Mouse (Mus musculus): ENCODE measurements around the gene Iqschfp.
"Not testable (repeated sequence)": the region's sequence is repeated elsewhere in the genome, so short reads cannot be mapped to it uniquely, and the experiment has no call there.

Gene Iqschfp

DNA sequence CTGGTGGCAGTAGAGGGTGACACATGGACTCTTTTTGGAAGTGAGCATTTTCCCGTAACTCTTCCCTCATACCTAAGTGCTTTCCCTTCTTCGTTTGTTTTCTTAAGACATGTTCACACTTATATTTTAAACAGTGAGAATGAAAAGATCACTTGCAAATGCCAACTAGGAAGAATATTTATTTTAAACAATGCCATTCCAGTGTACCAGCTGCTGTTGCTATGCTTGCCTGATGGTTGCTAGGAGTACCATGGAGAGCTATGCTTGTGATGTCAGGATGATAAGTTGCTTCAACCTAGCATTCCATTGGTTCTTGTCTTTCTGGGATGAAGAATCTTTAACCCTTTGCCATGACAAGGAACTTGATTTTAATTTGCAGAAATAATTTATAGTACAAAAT, 193.0 kb downstream of the Iqschfp start:
- no peak for DNase-seq

DNA sequence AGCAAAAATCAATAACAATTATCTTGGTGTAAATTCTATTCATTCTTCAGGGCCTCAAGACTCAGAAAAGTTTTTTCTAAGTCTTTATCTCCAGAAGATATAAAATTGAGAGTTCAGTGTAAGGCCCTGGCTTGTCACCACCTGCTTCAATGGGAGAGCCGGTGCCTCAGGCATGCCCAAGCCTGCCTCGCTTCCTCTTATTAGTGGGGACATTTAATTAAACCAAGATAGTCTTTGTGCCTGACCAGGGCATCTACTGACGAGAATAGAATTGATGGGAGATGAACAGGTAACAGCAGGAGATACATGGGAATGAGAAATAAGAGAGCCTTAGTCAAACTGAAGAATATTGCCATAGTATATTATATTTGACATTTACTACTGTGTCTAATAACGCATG, 200.1 kb downstream of the Iqschfp start:
- no peak for DNase-seq

GRCm38 (mm10) chr3:68096724-68097431, 204.8 kb downstream of the Iqschfp start:
- no peak for DNase-seq

DNA sequence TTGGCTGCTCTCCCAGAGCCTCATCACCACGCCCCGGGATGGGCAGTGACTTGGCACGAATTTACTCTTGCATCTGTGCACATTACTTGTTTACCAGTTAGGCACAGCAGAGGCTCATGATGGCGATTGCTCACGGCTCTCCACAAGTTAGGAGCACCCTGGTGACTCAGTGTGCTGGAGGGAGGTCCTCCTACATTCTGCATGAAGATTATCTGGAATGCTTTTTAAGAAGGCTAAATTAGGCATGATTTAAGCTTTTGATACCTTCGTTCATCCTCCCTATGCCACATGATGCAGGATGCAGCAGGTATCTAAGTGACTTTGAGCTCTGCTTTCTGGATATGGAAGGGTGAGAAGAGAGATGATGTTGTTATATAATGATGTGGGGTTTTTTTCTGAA, 207.5 kb downstream of the Iqschfp start:
- not testable (repeated sequence) for DNase-seq

- peak; percentile 1 to 22 for DNase-seq
Measured at GRCm38 (mm10) chr3:68101343-68101742, 209.3 kb downstream of the Iqschfp start.

GRCm38 (mm10) chr3:68105081-68105685, 213.2 kb downstream of the Iqschfp start:
- DNase-seq = no peak

DNA sequence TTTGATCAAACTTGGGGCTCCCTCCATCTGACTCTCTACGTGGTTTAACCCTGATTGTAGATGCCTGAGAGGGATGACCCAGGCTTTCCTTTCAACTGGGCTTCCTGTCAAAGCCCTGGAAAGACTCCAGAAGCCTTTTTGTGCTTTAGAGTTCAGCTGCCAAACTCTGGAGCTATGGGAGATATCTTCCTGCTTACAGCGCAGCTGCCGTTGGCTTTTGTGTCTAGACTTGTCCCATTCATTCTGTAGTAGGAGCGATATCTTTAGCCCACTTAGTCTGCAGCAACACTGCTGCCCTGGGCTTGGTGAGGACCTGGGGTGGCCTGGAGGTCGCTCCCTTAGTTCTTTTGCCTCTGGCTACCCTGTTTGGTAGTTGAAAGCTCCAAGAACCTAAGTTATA, 229.3 kb downstream of the Iqschfp start:
- peak; percentile 20 to 34 for DNase-seq

GRCm38 (mm10) chr3:68126284-68126856, 234.3 kb downstream of the Iqschfp start:
- DNase-seq = no peak

DNA sequence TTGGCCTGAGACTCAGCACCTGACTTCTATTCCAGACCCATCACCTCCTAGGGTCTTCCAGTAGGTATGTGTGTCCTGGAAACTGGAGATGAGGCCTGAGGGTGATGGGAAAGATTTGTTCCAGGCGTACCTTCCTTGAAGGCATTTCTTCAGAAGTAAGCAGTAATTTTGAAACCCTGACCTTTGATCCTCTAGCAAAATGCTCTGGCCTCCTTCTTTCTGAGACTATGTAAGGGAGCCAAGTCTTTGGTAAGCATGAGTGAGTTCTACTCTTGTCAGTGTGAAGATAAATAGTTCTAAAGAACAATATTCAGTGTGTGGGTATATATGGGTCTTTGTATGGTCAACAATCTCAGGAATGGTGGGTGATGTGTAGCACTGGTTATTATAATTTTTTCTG, 238.4 kb downstream of the Iqschfp start:
- no peak for DNase-seq

- DNase-seq = no peak
Measured at GRCm38 (mm10) chr3:68138833-68139627, 247.0 kb downstream of the Iqschfp start.

GRCm38 (mm10) chr3:68150688-68151087, 258.7 kb downstream of the Iqschfp start:
- DNase-seq = no peak

DNA sequence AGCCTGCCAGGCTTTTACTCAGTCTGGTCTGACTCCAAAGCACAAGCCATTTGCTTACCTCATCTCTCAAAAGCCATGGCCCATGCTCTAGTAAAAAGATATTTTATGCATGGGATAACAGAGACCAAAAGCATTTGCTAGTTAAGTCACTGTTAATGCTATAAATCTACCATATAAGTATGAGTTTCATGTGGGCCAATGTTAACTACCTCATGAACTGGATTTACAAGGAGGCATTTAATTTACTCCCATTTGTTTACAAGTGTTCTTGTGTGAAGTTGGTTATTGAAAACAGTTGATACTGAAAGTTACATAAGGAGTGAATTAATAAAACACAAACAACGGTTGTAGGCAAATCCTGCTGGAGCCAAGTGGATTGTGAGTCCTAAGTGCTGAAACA, 268.1 kb downstream of the Iqschfp start:
- DNase-seq = no peak

- no peak for DNase-seq
Measured at GRCm38 (mm10) chr3:68160760-68161159, 268.7 kb downstream of the Iqschfp start.

DNA sequence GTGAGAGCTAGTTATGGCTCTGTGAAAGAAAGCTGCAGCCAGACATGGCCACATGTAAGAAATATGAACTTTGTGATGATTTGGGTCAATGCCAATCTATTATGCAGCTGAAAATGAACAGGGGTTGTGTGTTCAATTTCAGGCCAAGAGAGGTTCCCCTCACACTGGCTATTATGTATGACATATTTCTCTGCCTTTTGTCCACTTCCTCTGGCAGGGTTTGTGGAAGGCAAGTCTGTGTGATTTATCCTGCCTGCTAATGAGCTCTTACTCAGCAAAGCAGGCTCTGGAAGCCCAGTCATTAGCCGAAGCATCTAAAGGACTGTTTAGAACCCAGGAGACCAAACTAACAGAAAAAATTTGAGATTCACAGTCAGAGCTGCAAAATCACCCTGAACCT, 286.2 kb downstream of the Iqschfp start:
- DNase-seq = no peak

DNA sequence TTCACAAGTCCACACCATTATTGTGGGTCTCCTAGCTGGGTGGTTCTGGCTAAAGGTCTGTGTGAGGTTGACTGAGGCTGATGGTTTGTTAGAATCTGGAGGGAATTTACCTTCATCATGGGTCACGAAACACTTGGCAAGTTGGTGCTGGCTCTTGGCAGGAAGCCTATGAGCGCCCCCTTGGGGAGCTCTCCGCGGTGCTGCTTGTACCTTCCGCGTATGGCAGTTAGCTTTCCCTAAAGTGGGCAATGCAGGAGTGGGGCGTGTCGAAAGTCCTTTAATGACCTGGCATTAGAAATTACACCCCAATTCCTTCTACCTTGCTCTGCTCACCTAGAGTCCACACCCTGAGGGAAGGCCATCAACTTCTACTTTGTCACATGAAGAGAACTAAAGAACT, 295.4 kb downstream of the Iqschfp start:
- peak in 1 of 2 experiments; percentile 18 for DNase-seq

GRCm38 (mm10) chr3:68189100-68189499, 297.1 kb downstream of the Iqschfp start:
- no peak for DNase-seq

DNA sequence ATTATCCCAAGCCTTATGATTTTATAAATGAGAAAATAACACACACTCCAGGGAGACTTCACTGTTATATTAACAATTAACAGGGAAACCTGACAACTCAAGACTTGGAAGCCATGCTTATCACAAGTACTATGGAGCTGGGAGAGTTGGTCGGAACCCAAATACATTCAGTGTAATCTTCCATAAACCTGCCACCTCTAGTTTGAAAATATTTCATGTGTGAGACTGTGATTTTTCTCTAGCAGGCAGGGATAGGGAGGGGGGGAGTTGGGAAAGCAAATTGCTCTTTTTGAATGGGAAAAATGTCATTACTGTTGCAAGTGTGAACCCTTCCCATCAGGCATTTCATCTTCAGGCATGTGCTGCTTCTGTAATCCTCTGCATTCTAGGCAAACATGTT, 304.9 kb downstream of the Iqschfp start:
- no peak for DNase-seq

DNA sequence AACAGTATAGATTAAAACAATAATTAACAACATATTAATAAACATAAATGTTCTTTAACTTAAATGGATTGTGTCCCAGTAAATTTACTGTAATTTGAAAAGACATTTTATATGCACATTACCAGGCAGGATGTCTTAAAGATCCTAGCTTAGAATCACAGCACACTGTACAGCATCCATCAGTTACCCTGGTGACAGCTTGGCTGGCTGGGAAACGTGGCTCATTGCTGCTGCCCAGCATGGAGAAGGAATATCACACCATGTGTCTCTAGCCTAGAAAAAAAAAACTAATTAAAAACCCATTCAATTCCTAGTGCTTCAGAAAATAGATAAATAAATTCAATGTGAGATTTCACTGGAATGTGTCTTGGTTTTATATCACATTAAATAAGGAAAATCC, 309.2 kb downstream of the Iqschfp start:
- peak; percentile 54 to 55 for DNase-seq

- DNase-seq = no peak
Measured at GRCm38 (mm10) chr3:68202162-68202902, 310.3 kb downstream of the Iqschfp start.

- DNase-seq = no peak
Measured at GRCm38 (mm10) chr3:68203934-68204467, 312.0 kb downstream of the Iqschfp start.

DNA sequence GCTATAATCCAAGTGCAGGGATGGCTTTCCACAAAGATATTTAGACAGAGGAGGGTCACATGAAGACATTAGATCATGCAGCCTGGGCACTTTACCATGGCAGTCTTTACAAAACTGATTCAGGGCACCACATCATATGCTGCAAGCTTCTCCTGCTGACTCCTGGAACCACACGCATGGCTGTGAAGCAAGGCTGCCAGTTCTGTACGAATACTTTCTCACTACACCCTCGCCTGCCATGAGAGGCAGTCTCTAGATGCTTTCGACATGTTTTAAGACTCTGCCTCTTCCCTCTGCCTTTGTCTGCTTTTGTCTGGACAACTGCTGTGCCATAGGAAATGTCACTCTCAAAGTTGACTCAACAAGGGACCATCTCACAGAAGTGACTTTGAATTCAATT, 318.4 kb downstream of the Iqschfp start:
- DNase-seq = peak in 1 of 2 experiments; percentile 7

DNA sequence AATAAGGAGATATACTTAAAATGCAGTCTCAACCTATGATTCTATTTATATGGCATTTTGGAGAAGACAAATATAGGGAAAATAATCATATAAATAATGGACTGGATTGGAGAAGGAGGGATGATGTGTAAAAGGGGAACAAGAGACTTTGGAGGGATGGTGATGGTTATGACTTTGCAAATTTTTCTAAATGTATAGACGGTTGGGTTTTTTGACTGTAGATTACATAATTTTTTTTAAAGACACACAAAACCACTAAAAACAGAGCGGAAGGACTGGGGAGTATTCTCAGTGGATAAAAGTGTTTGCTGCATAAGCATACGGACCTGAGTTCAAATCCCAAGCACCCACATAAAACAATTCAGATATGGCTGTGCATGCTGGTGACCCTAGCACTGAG, 329.4 kb downstream of the Iqschfp start:
- DNase-seq = no peak
